Mouse (Mus musculus) CD4-positive naive resting alpha-beta T cell, adult 76 days (primary cell): Measurements from ENCODE around the gene Ndufc1. TPM values are rescaled to one million over a fixed set of nuclear protein-coding genes. Genes with fewer than 3 reads are reported as not detected.

Experiments
- total RNA-seq: library from RNA; stranded (reverse); gene quantifications from one replicate; pipeline ENCODE4 v1.2.4, GENCODE M21; 2023

The Ndufc1 gene
- 57.5 TPM for total RNA-seq

DNA sequence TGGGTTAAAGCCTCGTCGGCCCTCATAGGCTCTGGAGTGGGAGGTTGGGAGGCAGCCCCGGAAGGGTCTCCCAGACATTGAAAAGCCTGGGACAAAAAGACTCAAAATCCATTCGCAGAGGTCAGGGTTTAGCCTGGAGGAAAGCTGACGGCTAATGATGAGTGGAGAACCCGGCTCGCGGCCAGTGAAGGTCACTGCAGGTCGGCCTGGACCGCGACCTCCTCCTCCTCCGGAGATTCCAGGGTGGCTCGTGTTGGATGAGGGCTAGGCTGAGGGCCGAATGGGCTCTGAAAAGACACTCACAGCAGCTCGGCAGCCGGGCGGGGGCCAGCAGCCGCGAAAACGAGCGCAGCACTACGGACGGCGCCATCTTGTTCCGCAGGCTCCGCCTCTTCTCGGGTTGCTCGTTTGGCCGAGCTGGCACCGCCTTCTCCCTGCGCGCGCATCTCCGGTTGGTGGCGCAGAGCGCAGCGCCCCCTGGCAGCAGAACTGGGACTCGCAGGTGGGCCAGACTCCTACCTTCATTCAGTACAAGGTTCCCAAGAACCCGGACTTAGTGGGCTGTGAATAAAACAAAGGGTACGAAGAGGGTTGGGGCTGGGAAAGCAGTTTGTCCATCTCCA is at the start of gene Ndufc1:
Gene Ndufc1, minus strand, starts transcription at position 428 of the 623 bp plus-strand sequence.

GRCm38 (mm10) chr3:51415098-51416072 is 6.6 kb upstream of the Ndufc1 start, which contains the start of gene Naa15:
TSS of gene Naa15 (plus strand) at chr3:51415148.

GRCm38 (mm10) chr3:51396219-51397068 is 12.3 kb downstream of the Ndufc1 start, which contains the start of gene Mgarp:
TSS of gene Mgarp (minus strand) at chr3:51396738.

Other genes with a start within 250 kb of the Ndufc1 start
- gene Noct, start 184.5 kb downstream of the Ndufc1 start, total RNA-seq, result 11.2 TPM
- gene Elf2, start 68.3 kb downstream of the Ndufc1 start, total RNA-seq, result 184 TPM
- not detected for gene Mgarp, start 12.2 kb downstream of the Ndufc1 start, total RNA-seq
- 148 TPM for gene Naa15, start 6.2 kb upstream of the Ndufc1 start, total RNA-seq
- gene Rab33b, start 74.9 kb upstream of the Ndufc1 start, total RNA-seq, result 30.7 TPM
- 68.9 TPM for gene Setd7, start 151.9 kb upstream of the Ndufc1 start, total RNA-seq